Mouse (Mus musculus) spleen, postnatal 36 days (tissue): ENCODE data around the gene Gm42517.

Source experiments
- DNase-seq, 2 experiments: peaks; one replicate each; pipeline ENCODE4 v3.0.0; 2022; ENCODE audit warnings: low spot score in 2 of 2, mixed read lengths in 1 of 2

The Gm42517 gene

GRCm38 (mm10) chr5:108349511-108350148 lies 18.1 kb downstream of the Gm42517 start:
- DNase-seq, result no peak

GRCm38 (mm10) chr5:108347843-108348242 lies 19.9 kb downstream of the Gm42517 start:
- no peak for DNase-seq

- DNase-seq, result peak in 1 of 2 experiments; percentile 10
Measured at GRCm38 (mm10) chr5:108345313-108346071, 22.2 kb downstream of the Gm42517 start.

- DNase-seq, result no peak
Measured at GRCm38 (mm10) chr5:108343680-108344170, 24.0 kb downstream of the Gm42517 start.

- DNase-seq, result no peak
Measured at GRCm38 (mm10) chr5:108338049-108338448, 29.7 kb downstream of the Gm42517 start.

- DNase-seq, result no peak
Measured at GRCm38 (mm10) chr5:108337385-108337784, 30.3 kb downstream of the Gm42517 start.

- DNase-seq, result no peak
Measured at GRCm38 (mm10) chr5:108331051-108331450, 36.7 kb downstream of the Gm42517 start.
